In the genomic region with DNA sequence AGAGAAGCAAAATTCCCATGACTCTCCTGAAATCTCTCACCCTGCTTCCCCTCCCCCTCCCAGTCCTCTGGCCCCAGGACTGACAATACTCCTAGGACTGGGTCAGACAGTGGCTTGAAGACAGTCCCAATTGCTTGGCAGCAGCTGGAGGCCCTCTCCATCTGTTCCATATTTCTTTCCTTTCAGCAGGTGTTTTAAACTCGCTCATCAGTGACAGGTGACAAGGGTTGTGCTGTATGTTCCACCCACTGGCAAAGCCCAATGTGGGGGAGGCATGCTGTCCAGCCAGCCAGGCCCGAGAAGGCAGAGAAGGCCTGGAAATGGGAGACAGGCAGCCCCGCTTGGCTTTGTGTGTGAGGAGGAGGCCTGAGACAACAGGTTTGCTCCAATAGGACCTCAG, we compare ENCODE assay signal across 15 mouse cellular contexts.
"Had no signal": no experiment of that assay in that cellular context is flagged by ENCODE, and none has a peak within 500 bp of the region (broad histone marks: within the 10 kb centered on the region; RNA-seq: fewer than 3 reads in every experiment).

No protein-coding gene starts in this region.

- H3K4me3 ChIP-seq: midbrain, embryonic 10.5 days; midbrain, embryonic 13.5 days; neural tube, embryonic 12.5 days had no signal

- H3K9ac ChIP-seq: lung, embryonic 14.5 days; midbrain, embryonic 13.5 days; neural tube, embryonic 12.5 days had no signal

- H3K9me3 ChIP-seq: midbrain, embryonic 10.5 days; midbrain, embryonic 13.5 days; neural tube, embryonic 12.5 days had no signal

- H3K27me3 ChIP-seq: midbrain, embryonic 13.5 days; neural tube, embryonic 12.5 days had no signal

- H3K27ac ChIP-seq: midbrain, embryonic 10.5 days; midbrain, embryonic 13.5 days; neural tube, embryonic 12.5 days had no signal

- H3K4me2 ChIP-seq: lung, embryonic 14.5 days; midbrain, embryonic 13.5 days; neural tube, embryonic 12.5 days had no signal

- ATAC-seq: midbrain, embryonic 13.5 days; midbrain, embryonic 16.5 days had no signal

- DNase-seq: lung, adult 18-20 months; lung, embryonic 14.5 days; lung, postnatal 10 days; retina, postnatal 1 day; right cerebral cortex, adult 18-20 months; right cerebral cortex, postnatal 25 days; right cerebral cortex, postnatal 4 days; spleen, adult 18-20 months; thymus, adult 18-20 months; thymus, postnatal 14 days; thymus, postnatal 36 days had no signal

- H3K4me1 ChIP-seq: midbrain, embryonic 13.5 days; neural tube, embryonic 12.5 days had no signal
